Mouse (Mus musculus) embryonic fibroblast, embryonic 13.5 days (primary cell): ENCODE data around the gene Sumo3.

Experiments
- CTCF ChIP-seq: IDR thresholded peaks from 2 replicates; pipeline ENCODE4 v1.5.1; 2011; ENCODE audit warnings: mild to moderate bottlenecking, control low read depth, low read length, moderate library complexity, borderline replicate concordance; ENCODE audit not compliant: insufficient read depth
- POLR2A ChIP-seq: IDR thresholded peaks from 2 replicates; pipeline ENCODE4 v1.6.1; 2011; ENCODE audit warnings: low read depth, mild to moderate bottlenecking, control low read depth, low read length, moderate library complexity

GRCm38 (mm10) chr10:77603021-77603420, 2.9 kb upstream of the Sumo3 start:
- TF ChIP-seq CTCF (no peak), POLR2A (no peak)
